Mouse (Mus musculus): ENCODE results near the gene Slc35g3. TPM values are rescaled to one million over a fixed set of nuclear protein-coding genes. Genes with fewer than 3 reads are reported as not detected.

The Slc35g3 gene
- polyA plus RNA-seq, 2 experiments = not detected

DNA sequence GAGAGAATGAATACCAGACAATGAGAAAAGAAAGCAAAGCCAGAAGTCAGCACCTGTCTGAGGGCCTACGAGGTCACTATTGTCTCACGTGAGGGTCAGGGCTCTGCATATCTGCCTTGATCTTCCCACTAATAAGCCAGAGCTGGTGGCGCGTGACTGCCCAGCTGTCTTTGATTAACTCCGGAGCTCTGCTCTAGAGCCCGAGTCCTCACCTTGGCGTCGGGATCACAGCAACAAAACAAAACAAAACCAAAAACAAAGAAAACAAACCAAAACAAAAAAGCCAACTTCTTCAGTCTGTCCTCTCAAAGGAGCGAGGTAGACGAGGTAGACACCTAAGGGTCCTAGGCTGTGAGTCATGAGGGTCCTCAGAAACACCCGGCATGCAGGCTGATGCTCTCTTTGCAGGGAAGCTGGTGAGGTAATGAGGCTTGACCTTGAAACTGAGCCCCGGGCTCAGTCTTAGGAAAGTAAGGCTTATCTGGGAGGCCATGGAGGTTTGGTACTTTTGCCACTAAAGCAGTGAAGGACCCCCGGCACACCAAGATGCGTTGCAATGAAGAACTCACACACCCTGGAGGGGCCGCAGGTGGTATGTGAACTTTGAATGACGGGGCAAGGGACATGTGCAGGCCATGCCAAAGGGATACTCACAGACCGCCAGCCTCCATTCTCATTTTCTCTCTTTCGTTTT is 47.0 kb downstream of the Slc35g3 start:
- no peak for TF ChIP-seq CTCF (IDR thresholded peaks at IDR 0.05; ENCODE audit: low read depth)
- no peak for TF ChIP-seq EP300 (IDR thresholded peaks at IDR 0.05; ENCODE audit: low read depth)
- Histone ChIP-seq H3K4me1 (replicated peaks; ENCODE audit: control insufficient read depth in 2 of 2, insufficient read depth in 2 of 2, low read length in 1 of 2) (peaks cover 31 to 34% of the 10 kb centered on the region in 2 experiments), H3K27me3 (ENCODE audit: control insufficient read depth, insufficient read depth, low read length) (no peaks in the 10 kb centered on the region), H3K36me3 (replicated peaks; ENCODE audit: control insufficient read depth, insufficient read depth, low read depth) (no peaks in the 10 kb centered on the region), H3K9me3 (ENCODE audit: control insufficient read depth, low read length) (no peaks in the 10 kb centered on the region), H3K4me3 (ENCODE audit: insufficient read depth in 1 of 2, low read depth in 2 of 2, low read length in 2 of 2) (no peak overlapping the region), H3K9ac (replicated peaks) (no peak overlapping the region), H3K27ac (no peak overlapping the region), H3K4me2 (ENCODE audit: low read depth) (no peak overlapping the region)
- ATAC-seq (ENCODE audit: insufficient read depth) (no peak), DNase-seq (ENCODE audit: low read depth in 3 of 3, low spot score in 3 of 3) (no peak)
- WGBS (ENCODE audit: insufficient replicate concordance) = 75% methylated on average over 18 of the region's 18 CpGs

DNA sequence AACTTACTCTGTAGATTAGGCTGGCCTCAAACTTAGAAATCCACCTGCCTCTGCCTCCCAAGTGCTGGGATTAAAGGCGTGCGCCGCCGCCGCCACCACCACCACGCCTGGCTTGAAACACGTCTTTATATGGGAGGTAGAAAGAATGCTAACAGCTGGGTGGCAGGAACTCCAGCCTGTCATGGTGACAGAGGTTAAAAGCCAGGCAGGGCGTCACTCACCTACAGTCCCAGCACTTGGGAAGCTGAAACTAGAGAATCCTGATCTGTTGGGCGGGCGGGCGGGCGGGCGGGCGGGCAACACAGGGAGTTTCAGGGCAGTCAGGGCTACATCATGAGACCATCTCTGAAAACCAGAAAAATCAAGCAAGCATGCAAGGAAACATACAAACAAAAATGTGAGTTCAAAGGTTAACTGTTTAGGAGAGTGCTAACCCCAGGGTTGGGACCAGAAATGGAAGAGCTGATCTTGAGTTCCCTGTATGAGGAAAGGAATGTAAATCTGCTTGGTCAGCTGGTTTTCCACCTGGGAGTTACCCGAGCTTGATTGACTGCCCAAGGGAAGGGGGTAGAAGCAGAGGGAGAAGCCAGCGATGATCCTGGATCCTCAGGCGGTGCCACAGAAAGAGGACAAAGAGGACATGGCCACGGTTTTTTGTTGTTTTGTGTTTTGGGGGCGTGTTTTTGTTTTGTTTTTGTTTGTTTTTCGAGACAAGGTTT is 48.7 kb downstream of the Slc35g3 start:
- Histone ChIP-seq H3K27ac (no peak overlapping the region), H3K9ac (replicated peaks) (no peak overlapping the region), H3K36me3 (replicated peaks; ENCODE audit: control insufficient read depth, insufficient read depth, low read depth) (no peaks in the 10 kb centered on the region), H3K27me3 (ENCODE audit: control insufficient read depth, insufficient read depth, low read length) (no peaks in the 10 kb centered on the region), H3K9me3 (ENCODE audit: control insufficient read depth, low read length) (no peaks in the 10 kb centered on the region), H3K4me3 (ENCODE audit: insufficient read depth in 1 of 2, low read depth in 2 of 2, low read length in 2 of 2) (no peak overlapping the region), H3K4me2 (ENCODE audit: low read depth) (no peak overlapping the region), H3K4me1 (replicated peaks; ENCODE audit: control insufficient read depth in 2 of 2, insufficient read depth in 2 of 2, low read length in 1 of 2) (peaks cover 22 to 24% of the 10 kb centered on the region in 2 experiments)
- no peak for ATAC-seq (ENCODE audit: insufficient read depth)
- TF ChIP-seq CTCF (IDR thresholded peaks at IDR 0.05; ENCODE audit: low read depth) = no peak
- no peak for TF ChIP-seq EP300 (IDR thresholded peaks at IDR 0.05; ENCODE audit: low read depth)
- DNase-seq (ENCODE audit: low read depth in 3 of 3, low spot score in 3 of 3) = no peak
- WGBS (ENCODE audit: insufficient replicate concordance) = 80% methylated on average over 20 of the region's 20 CpGs

DNA sequence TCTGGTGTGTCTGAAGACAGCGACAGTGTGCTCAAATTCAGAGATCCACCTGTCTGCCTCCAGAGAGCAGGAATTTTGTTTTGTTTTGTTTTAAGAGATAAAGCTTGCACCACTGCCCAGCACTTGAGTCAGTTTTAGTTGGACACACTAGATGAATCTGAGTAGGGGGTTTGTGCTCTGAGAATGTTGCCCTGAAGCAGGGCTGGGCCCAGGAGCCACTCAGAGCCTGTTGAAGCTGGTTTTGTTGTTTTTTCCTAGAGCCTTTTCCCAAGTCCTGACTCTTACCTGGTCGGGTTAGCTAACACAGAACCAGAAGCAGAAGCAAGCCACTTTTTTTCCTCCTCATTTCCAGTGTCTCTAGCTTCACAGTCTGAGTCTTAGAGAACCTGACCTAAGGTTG is 50.7 kb downstream of the Slc35g3 start:
- WGBS (ENCODE audit: insufficient replicate concordance) = 67% methylated on average over 2 of the region's 2 CpGs
- Histone ChIP-seq H3K36me3 (replicated peaks; ENCODE audit: control insufficient read depth, insufficient read depth, low read depth) (no peaks in the 10 kb centered on the region), H3K9ac (replicated peaks) (0 out of 2 replicates have a peak overlapping the region, but pooled peaks have one; percentile 3), H3K4me3 (ENCODE audit: insufficient read depth in 1 of 2, low read depth in 2 of 2, low read length in 2 of 2) (no peak overlapping the region), H3K9me3 (ENCODE audit: control insufficient read depth, low read length) (no peaks in the 10 kb centered on the region), H3K4me2 (ENCODE audit: low read depth) (no peak overlapping the region), H3K27me3 (ENCODE audit: control insufficient read depth, insufficient read depth, low read length) (no peaks in the 10 kb centered on the region), H3K4me1 (replicated peaks; ENCODE audit: control insufficient read depth in 2 of 2, insufficient read depth in 2 of 2, low read length in 1 of 2) (peaks cover 12 to 15% of the 10 kb centered on the region in 2 experiments), H3K27ac (no peak overlapping the region)
- TF ChIP-seq CTCF (IDR thresholded peaks at IDR 0.05; ENCODE audit: low read depth) = no peak
- no peak for TF ChIP-seq EP300 (IDR thresholded peaks at IDR 0.05; ENCODE audit: low read depth)
- no peak for ATAC-seq (ENCODE audit: insufficient read depth)
- no peak for DNase-seq (ENCODE audit: low read depth in 3 of 3, low spot score in 3 of 3)

DNA sequence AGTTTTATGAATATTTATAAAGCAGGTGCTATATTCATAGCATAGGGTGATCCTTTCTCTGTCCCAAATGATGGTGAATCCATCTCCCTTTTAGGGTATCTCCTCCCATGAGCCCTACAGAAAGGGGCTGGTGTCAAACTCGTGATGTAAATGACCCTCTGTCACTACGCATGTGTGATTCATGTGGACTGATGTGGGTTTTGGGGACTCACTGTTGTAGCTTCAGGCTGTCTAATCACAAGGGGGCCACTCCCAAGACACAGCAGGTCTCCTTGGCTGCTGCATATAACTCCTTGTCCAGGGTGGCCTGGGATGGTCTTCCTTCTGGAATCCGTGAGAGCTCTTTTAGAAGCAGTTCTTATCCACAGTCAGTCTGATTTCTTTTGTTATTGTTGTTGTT is 51.3 kb downstream of the Slc35g3 start:
- H3K4me1 ChIP-seq (replicated peaks; ENCODE audit: control insufficient read depth in 2 of 2, insufficient read depth in 2 of 2, low read length in 1 of 2) = peaks cover 12 to 16% of the 10 kb centered on the region in 2 experiments
- H3K4me2 ChIP-seq (ENCODE audit: low read depth) = no peak overlapping the region
- WGBS (ENCODE audit: insufficient replicate concordance) = 58% methylated on average over 3 of the region's 3 CpGs
- no peaks in the 10 kb centered on the region for H3K36me3 ChIP-seq (replicated peaks; ENCODE audit: control insufficient read depth, insufficient read depth, low read depth)
- H3K27me3 ChIP-seq (ENCODE audit: control insufficient read depth, insufficient read depth, low read length) = no peaks in the 10 kb centered on the region
- TF ChIP-seq CTCF (IDR thresholded peaks at IDR 0.05; ENCODE audit: low read depth) = no peak
- no peak for TF ChIP-seq EP300 (IDR thresholded peaks at IDR 0.05; ENCODE audit: low read depth)
- H3K27ac ChIP-seq = peak overlapping the region; percentile 54
- DNase-seq (ENCODE audit: low read depth in 3 of 3, low spot score in 3 of 3) (no peak), ATAC-seq (ENCODE audit: insufficient read depth) (0 out of 2 replicates have a peak, but pooled peaks have one; percentile 29)
- H3K9ac ChIP-seq (replicated peaks) = peak overlapping the region; percentile 24; the same call in 1 of the 2 replicates
- H3K9me3 ChIP-seq (ENCODE audit: control insufficient read depth, low read length) = no peaks in the 10 kb centered on the region
- no peak overlapping the region for H3K4me3 ChIP-seq (ENCODE audit: insufficient read depth in 1 of 2, low read depth in 2 of 2, low read length in 2 of 2)

Other genes starting within 250 kb of the Slc35g3 start
Only the 30 nearest of the 43 such genes appear.
- gene Atp1b2, start 156.0 kb downstream of the Slc35g3 start, polyA plus RNA-seq (2012; rRNA removed) = 20.6 and 25.2 TPM in 2 replicates
- 21.3 and 29.8 TPM in 2 replicates for gene Atp1b2, start 156.0 kb downstream of the Slc35g3 start, polyA plus RNA-seq (2014; fragmentation: Nextera tagmentation; extraction: Ambion mirVana)
- 21.4 and 23.5 TPM in 2 replicates for gene Shbg, start 144.1 kb downstream of the Slc35g3 start, polyA plus RNA-seq (2012; rRNA removed)
- 28.4 and 33.2 TPM in 2 replicates for gene Shbg, start 144.1 kb downstream of the Slc35g3 start, polyA plus RNA-seq (2014; fragmentation: Nextera tagmentation; extraction: Ambion mirVana)
- 3.7 and 5.1 TPM in 2 replicates for gene Sat2, start 139.9 kb downstream of the Slc35g3 start, polyA plus RNA-seq (2012; rRNA removed)
- gene Sat2, start 139.9 kb downstream of the Slc35g3 start, polyA plus RNA-seq (2014; fragmentation: Nextera tagmentation; extraction: Ambion mirVana) = 10.0 and 10.4 TPM in 2 replicates
- 18.4 and 21.7 TPM in 2 replicates for gene Fxr2, start 129.0 kb downstream of the Slc35g3 start, polyA plus RNA-seq (2012; rRNA removed)
- gene Fxr2, start 129.0 kb downstream of the Slc35g3 start, polyA plus RNA-seq (2014; fragmentation: Nextera tagmentation; extraction: Ambion mirVana) = 5.4 and 7.7 TPM in 2 replicates
- gene Sox15, start 106.7 kb downstream of the Slc35g3 start, polyA plus RNA-seq (2012; rRNA removed) = not detected in 2 replicates
- not detected in 2 replicates for gene Sox15, start 106.7 kb downstream of the Slc35g3 start, polyA plus RNA-seq (2014; fragmentation: Nextera tagmentation; extraction: Ambion mirVana)
- 40.4 and 60.1 TPM in 2 replicates for gene Mpdu1, start 99.3 kb downstream of the Slc35g3 start, polyA plus RNA-seq (2012; rRNA removed)
- gene Mpdu1, start 99.3 kb downstream of the Slc35g3 start, polyA plus RNA-seq (2014; fragmentation: Nextera tagmentation; extraction: Ambion mirVana) = 13.8 and 16.0 TPM in 2 replicates
- gene Cd68, start 95.8 kb downstream of the Slc35g3 start, polyA plus RNA-seq (2012; rRNA removed) = 9.4 and 12.3 TPM in 2 replicates
- 17.7 and 18.9 TPM in 2 replicates for gene Cd68, start 95.8 kb downstream of the Slc35g3 start, polyA plus RNA-seq (2014; fragmentation: Nextera tagmentation; extraction: Ambion mirVana)
- 312 and 420 TPM in 2 replicates for gene Eif4a1, start 89.5 kb downstream of the Slc35g3 start, polyA plus RNA-seq (2012; rRNA removed)
- gene Eif4a1, start 89.5 kb downstream of the Slc35g3 start, polyA plus RNA-seq (2014; fragmentation: Nextera tagmentation; extraction: Ambion mirVana) = 316 TPM in 2 replicates
- 37.0 and 45.8 TPM in 2 replicates for gene Senp3, start 79.9 kb downstream of the Slc35g3 start, polyA plus RNA-seq (2012; rRNA removed)
- gene Senp3, start 79.9 kb downstream of the Slc35g3 start, polyA plus RNA-seq (2014; fragmentation: Nextera tagmentation; extraction: Ambion mirVana) = 21.0 and 24.5 TPM in 2 replicates
- gene Tnfsf13, start 76.2 kb downstream of the Slc35g3 start, polyA plus RNA-seq (2012; rRNA removed) = 0.21 and 0.26 TPM in 2 replicates
- 0.20 TPM in 1 of 2 replicates, not detected in the other for gene Tnfsf13, start 76.2 kb downstream of the Slc35g3 start, polyA plus RNA-seq (2014; fragmentation: Nextera tagmentation; extraction: Ambion mirVana)
- 3.7 and 4.3 TPM in 2 replicates for gene Tnfsf12, start 66.1 kb downstream of the Slc35g3 start, polyA plus RNA-seq (2012; rRNA removed)
- gene Tnfsf12, start 66.1 kb downstream of the Slc35g3 start, polyA plus RNA-seq (2014; fragmentation: Nextera tagmentation; extraction: Ambion mirVana) = 2.6 and 3.1 TPM in 2 replicates
- 0.53 and 0.80 TPM in 2 replicates for gene Tnfsfm13, start 65.9 kb downstream of the Slc35g3 start, polyA plus RNA-seq (2012; rRNA removed)
- gene Tnfsfm13, start 65.9 kb downstream of the Slc35g3 start, polyA plus RNA-seq (2014; fragmentation: Nextera tagmentation; extraction: Ambion mirVana) = 0.70 and 1.7 TPM in 2 replicates
- gene Polr2a, start 3.3 kb downstream of the Slc35g3 start, polyA plus RNA-seq (2012; rRNA removed) = 14.3 and 16.0 TPM in 2 replicates
- 19.5 and 22.4 TPM in 2 replicates for gene Polr2a, start 3.3 kb downstream of the Slc35g3 start, polyA plus RNA-seq (2014; fragmentation: Nextera tagmentation; extraction: Ambion mirVana)
- 1.4 and 1.5 TPM in 2 replicates for gene Zbtb4, start 3.9 kb upstream of the Slc35g3 start, polyA plus RNA-seq (2012; rRNA removed)
- gene Zbtb4, start 3.9 kb upstream of the Slc35g3 start, polyA plus RNA-seq (2014; fragmentation: Nextera tagmentation; extraction: Ambion mirVana) = 0.45 and 0.58 TPM in 2 replicates
- gene Chrnb1, start 34.0 kb upstream of the Slc35g3 start, polyA plus RNA-seq (2012; rRNA removed) = 0.44 and 0.58 TPM in 2 replicates
- 0.32 and 0.33 TPM in 2 replicates for gene Chrnb1, start 34.0 kb upstream of the Slc35g3 start, polyA plus RNA-seq (2014; fragmentation: Nextera tagmentation; extraction: Ambion mirVana)
- gene Fgf11, start 39.9 kb upstream of the Slc35g3 start, polyA plus RNA-seq (2012; rRNA removed) = 0.41 and 0.42 TPM in 2 replicates
- 0.06 and 0.13 TPM in 2 replicates for gene Fgf11, start 39.9 kb upstream of the Slc35g3 start, polyA plus RNA-seq (2014; fragmentation: Nextera tagmentation; extraction: Ambion mirVana)
- 0.25 TPM in 2 replicates for gene Tmem102, start 43.7 kb upstream of the Slc35g3 start, polyA plus RNA-seq (2012; rRNA removed)
- 0.57 and 0.80 TPM in 2 replicates for gene Tmem102, start 43.7 kb upstream of the Slc35g3 start, polyA plus RNA-seq (2014; fragmentation: Nextera tagmentation; extraction: Ambion mirVana)
- not detected in 2 replicates for gene Gm39566, start 53.3 kb upstream of the Slc35g3 start, polyA plus RNA-seq (2012; rRNA removed)
- gene Gm39566, start 53.3 kb upstream of the Slc35g3 start, polyA plus RNA-seq (2014; fragmentation: Nextera tagmentation; extraction: Ambion mirVana) = not detected in 2 replicates
- not detected in 2 replicates for gene Spem2, start 56.5 kb upstream of the Slc35g3 start, polyA plus RNA-seq (2012; rRNA removed)
- gene Spem2, start 56.5 kb upstream of the Slc35g3 start, polyA plus RNA-seq (2014; fragmentation: Nextera tagmentation; extraction: Ambion mirVana) = not detected in 2 replicates
- gene Spem1, start 60.2 kb upstream of the Slc35g3 start, polyA plus RNA-seq (2012; rRNA removed) = not detected in 2 replicates
- not detected in 2 replicates for gene Spem1, start 60.2 kb upstream of the Slc35g3 start, polyA plus RNA-seq (2014; fragmentation: Nextera tagmentation; extraction: Ambion mirVana)
- gene Nlgn2, start 75.8 kb upstream of the Slc35g3 start, polyA plus RNA-seq (2012; rRNA removed) = 2.0 and 2.2 TPM in 2 replicates
- gene Nlgn2, start 75.8 kb upstream of the Slc35g3 start, polyA plus RNA-seq (2014; fragmentation: Nextera tagmentation; extraction: Ambion mirVana) = 0.48 and 0.76 TPM in 2 replicates
- 143 and 197 TPM in 2 replicates for gene Tmem256, start 76.5 kb upstream of the Slc35g3 start, polyA plus RNA-seq (2012; rRNA removed)
- 384 and 393 TPM in 2 replicates for gene Tmem256, start 76.5 kb upstream of the Slc35g3 start, polyA plus RNA-seq (2014; fragmentation: Nextera tagmentation; extraction: Ambion mirVana)
- gene Plscr3, start 84.4 kb upstream of the Slc35g3 start, polyA plus RNA-seq (2012; rRNA removed) = 18.0 and 20.0 TPM in 2 replicates
- 22.8 and 25.0 TPM in 2 replicates for gene Plscr3, start 84.4 kb upstream of the Slc35g3 start, polyA plus RNA-seq (2014; fragmentation: Nextera tagmentation; extraction: Ambion mirVana)
- gene Tnk1, start 96.8 kb upstream of the Slc35g3 start, polyA plus RNA-seq (2012; rRNA removed) = 1.2 TPM in 2 replicates
- 0.43 and 0.80 TPM in 2 replicates for gene Tnk1, start 96.8 kb upstream of the Slc35g3 start, polyA plus RNA-seq (2014; fragmentation: Nextera tagmentation; extraction: Ambion mirVana)
- not detected in 2 replicates for gene Tmem95, start 116.0 kb upstream of the Slc35g3 start, polyA plus RNA-seq (2012; rRNA removed)
- not detected in 2 replicates for gene Tmem95, start 116.0 kb upstream of the Slc35g3 start, polyA plus RNA-seq (2014; fragmentation: Nextera tagmentation; extraction: Ambion mirVana)
- 0.93 TPM in 2 replicates for gene Kctd11, start 119.4 kb upstream of the Slc35g3 start, polyA plus RNA-seq (2012; rRNA removed)
- 0.53 and 1.00 TPM in 2 replicates for gene Kctd11, start 119.4 kb upstream of the Slc35g3 start, polyA plus RNA-seq (2014; fragmentation: Nextera tagmentation; extraction: Ambion mirVana)
- 2.7 and 2.8 TPM in 2 replicates for gene Acap1, start 133.6 kb upstream of the Slc35g3 start, polyA plus RNA-seq (2012; rRNA removed)
- 2.9 and 3.3 TPM in 2 replicates for gene Acap1, start 133.6 kb upstream of the Slc35g3 start, polyA plus RNA-seq (2014; fragmentation: Nextera tagmentation; extraction: Ambion mirVana)
- 0.40 and 0.48 TPM in 2 replicates for gene 2810408A11Rik, start 139.0 kb upstream of the Slc35g3 start, polyA plus RNA-seq (2012; rRNA removed)
- 0.93 and 1.7 TPM in 2 replicates for gene 2810408A11Rik, start 139.0 kb upstream of the Slc35g3 start, polyA plus RNA-seq (2014; fragmentation: Nextera tagmentation; extraction: Ambion mirVana)
- gene Neurl4, start 139.1 kb upstream of the Slc35g3 start, polyA plus RNA-seq (2012; rRNA removed) = 13.1 and 20.5 TPM in 2 replicates
- 2.5 and 3.4 TPM in 2 replicates for gene Neurl4, start 139.1 kb upstream of the Slc35g3 start, polyA plus RNA-seq (2014; fragmentation: Nextera tagmentation; extraction: Ambion mirVana)
- gene Gps2, start 151.9 kb upstream of the Slc35g3 start, polyA plus RNA-seq (2012; rRNA removed) = 79.5 and 93.1 TPM in 2 replicates
- 82.7 and 91.2 TPM in 2 replicates for gene Gps2, start 151.9 kb upstream of the Slc35g3 start, polyA plus RNA-seq (2014; fragmentation: Nextera tagmentation; extraction: Ambion mirVana)